Mouse (Mus musculus) forebrain, embryonic 12.5 days (tissue): ENCODE results near the gene Miga2. TPM values are rescaled to one million over a fixed set of nuclear protein-coding genes. Genes with fewer than 3 reads are reported as not detected.

Experiments
- ATAC-seq: fragments of 200-750 bp; cut with Nextera tagmentation; 2 replicates; pipeline ENCODE4 v1.8.0; 2017; ENCODE audit warnings: moderate TSS enrichment; ENCODE audit not compliant: low FRiP score
- H3K27ac ChIP-seq: fragments of 300-500 bp; sonication (generic); 2 replicates; pipeline ENCODE4 v1.5.1; 2016; ENCODE audit warnings: mild to moderate bottlenecking
- H3K27me3 ChIP-seq: fragments of 300-500 bp; sonication (generic); 2 replicates; pipeline ENCODE4 v1.6.1; 2016; ENCODE audit warnings: mild to moderate bottlenecking
- H3K36me3 ChIP-seq: fragments of 300-500 bp; sonication (generic); replicated peaks from 2 replicates; pipeline ENCODE4 v1.6.1; 2016; ENCODE audit warnings: mild to moderate bottlenecking
- H3K4me1 ChIP-seq: fragments of 300-500 bp; sonication (generic); 2 replicates; pipeline ENCODE4 v1.6.1; 2016
- H3K4me2 ChIP-seq: fragments of 300-500 bp; sonication (generic); 2 replicates; pipeline ENCODE4 v1.6.1; 2016; ENCODE audit warnings: mild to moderate bottlenecking, moderate library complexity
- H3K4me3 ChIP-seq: fragments of 300-500 bp; sonication (generic); replicated peaks from 2 replicates; pipeline ENCODE4 v1.5.1; 2016; ENCODE audit warnings: mild to moderate bottlenecking
- H3K9ac ChIP-seq: fragments of 300-500 bp; sonication (generic); 2 replicates; pipeline ENCODE4 v1.6.1; 2016; ENCODE audit warnings: mild to moderate bottlenecking
- H3K9me3 ChIP-seq: fragments of 300-500 bp; sonication (generic); 2 replicates; pipeline ENCODE4 v1.6.1; 2016
- WGBS: fragments of 180-500 bp; shearing (Covaris S2); methylation state at CpG from one replicate; pipeline ENCODE4 v1.1.7; 2016; 5-methylcytosine and 5-hydroxymethylcytosine counted together
- polyA plus RNA-seq: library from polyadenylated mRNA; unstranded; fragments of >200 nt; fragmentation: Nextera tagmentation; extraction: Ambion mirVana; gene quantifications from 2 replicates; pipeline ENCODE4 v1.2.1, GENCODE M21; 2016

Gene Miga2
- polyA plus RNA-seq, 1 experiment from 2014 or later: 24.4 TPM

GRCm38 (mm10) chr2:30343601-30344137 lies 20.4 kb upstream of the Miga2 start:
- Histone ChIP-seq H3K27ac (no peak overlapping the region), H3K9ac (no peak overlapping the region), H3K9me3 (no peaks in the 10 kb centered on the region), H3K4me3 (no peak overlapping the region), H3K4me2 (no peak overlapping the region), H3K4me1 (no peaks in the 10 kb centered on the region), H3K27me3 (no peaks in the 10 kb centered on the region), H3K36me3 (peaks cover 100% of the 10 kb centered on the region)
- ATAC-seq: no peak
- WGBS: 74% methylated on average over 14 of the region's 14 CpGs

- no peaks in the 10 kb centered on the region for H3K27me3 ChIP-seq
- no peak overlapping the region for H3K27ac ChIP-seq
- H3K4me1 ChIP-seq: no peaks in the 10 kb centered on the region
- no peak overlapping the region for H3K4me2 ChIP-seq
- H3K36me3 ChIP-seq: peaks cover 98% of the 10 kb centered on the region
- H3K9ac ChIP-seq: no peak overlapping the region
- WGBS: 93% methylated on average over 7 of the region's 7 CpGs
- ATAC-seq: no peak
- no peak overlapping the region for H3K4me3 ChIP-seq
- H3K9me3 ChIP-seq: no peaks in the 10 kb centered on the region
Observed at GRCm38 (mm10) chr2:30345971-30346676, 17.9 kb upstream of the Miga2 start.

- WGBS: 82% methylated on average over 6 of the region's 6 CpGs
- H3K27me3 ChIP-seq: no peaks in the 10 kb centered on the region
Observed at GRCm38 (mm10) chr2:30349196-30349595, 14.8 kb upstream of the Miga2 start.

GRCm38 (mm10) chr2:30351149-30351548 lies 12.9 kb upstream of the Miga2 start:
- H3K27ac ChIP-seq: no peak overlapping the region
- H3K36me3 ChIP-seq: peaks cover 80% of the 10 kb centered on the region
- H3K4me1 ChIP-seq: no peaks in the 10 kb centered on the region; the same call in 1 of the 2 replicates
- no peak overlapping the region for H3K9ac ChIP-seq
- no peaks in the 10 kb centered on the region for H3K9me3 ChIP-seq
- H3K4me3 ChIP-seq: no peak overlapping the region
- H3K27me3 ChIP-seq: no peaks in the 10 kb centered on the region
- H3K4me2 ChIP-seq: no peak overlapping the region
- WGBS: 88% methylated on average over 2 of the region's 2 CpGs
- no peak for ATAC-seq

More at GRCm38 (mm10) chr2:30349196-30349595, 14.8 kb upstream of the Miga2 start:
- Histone ChIP-seq H3K27ac (no peak overlapping the region), H3K4me1 (no peaks in the 10 kb centered on the region), H3K9ac (no peak overlapping the region), H3K36me3 (peaks cover 89% of the 10 kb centered on the region), H3K4me2 (no peak overlapping the region), H3K9me3 (no peaks in the 10 kb centered on the region), H3K4me3 (no peak overlapping the region)
- ATAC-seq: no peak

- H3K27ac ChIP-seq: no peak overlapping the region
- no peaks in the 10 kb centered on the region for H3K27me3 ChIP-seq
- no peaks in the 10 kb centered on the region for H3K9me3 ChIP-seq
- H3K4me2 ChIP-seq: no peak overlapping the region
- no peak overlapping the region for H3K9ac ChIP-seq
- H3K36me3 ChIP-seq: peaks cover 35% of the 10 kb centered on the region
- no peak for ATAC-seq
- peaks cover 22% of the 10 kb centered on the region for H3K4me1 ChIP-seq
- no peak overlapping the region for H3K4me3 ChIP-seq
- 70% methylated on average over 4 of the region's 4 CpGs for WGBS
Observed at GRCm38 (mm10) chr2:30355861-30356260, 8.2 kb upstream of the Miga2 start.

GRCm38 (mm10) chr2:30356266-30356665 lies 7.8 kb upstream of the Miga2 start:
- H3K27me3 ChIP-seq: no peaks in the 10 kb centered on the region
- peaks cover 31% of the 10 kb centered on the region for H3K36me3 ChIP-seq
- H3K9ac ChIP-seq: no peak overlapping the region

GRCm38 (mm10) chr2:30356906-30357305 lies 7.1 kb upstream of the Miga2 start:
- Histone ChIP-seq H3K27me3 (no peaks in the 10 kb centered on the region), H3K9ac (no peak overlapping the region), H3K9me3 (no peaks in the 10 kb centered on the region), H3K4me1 (peaks cover 22% of the 10 kb centered on the region), H3K36me3 (peaks cover 31% of the 10 kb centered on the region), H3K4me3 (no peak overlapping the region), H3K27ac (no peak overlapping the region), H3K4me2 (no peak overlapping the region)
- ATAC-seq: no peak
- 72% methylated on average over 9 of the region's 9 CpGs for WGBS

More at GRCm38 (mm10) chr2:30356266-30356665, 7.8 kb upstream of the Miga2 start:
- H3K4me3 ChIP-seq: no peak overlapping the region
- no peaks in the 10 kb centered on the region for H3K9me3 ChIP-seq
- peaks cover 22% of the 10 kb centered on the region for H3K4me1 ChIP-seq
- 62% methylated on average over 3 of the region's 4 CpGs for WGBS
- H3K4me2 ChIP-seq: no peak overlapping the region
- H3K27ac ChIP-seq: no peak overlapping the region
- no peak for ATAC-seq

GRCm38 (mm10) chr2:30357552-30358510 lies 6.2 kb upstream of the Miga2 start:
- H3K4me2 ChIP-seq: peak overlapping the region; percentile 92
- peak overlapping the region; percentile 82 for H3K9ac ChIP-seq
- no peaks in the 10 kb centered on the region for H3K9me3 ChIP-seq
- WGBS: 63% methylated on average over 8 of the region's 8 CpGs
- no peaks in the 10 kb centered on the region for H3K27me3 ChIP-seq
- H3K36me3 ChIP-seq: peaks cover 23% of the 10 kb centered on the region
- no peak for ATAC-seq
- 0 out of 2 replicates have a peak overlapping the region, but pooled peaks have one; percentile 25 for H3K27ac ChIP-seq
- H3K4me1 ChIP-seq: peaks cover 22% of the 10 kb centered on the region
- peak overlapping the region; percentile 75 for H3K4me3 ChIP-seq

GRCm38 (mm10) chr2:30358533-30359531 lies 5.2 kb upstream of the Miga2 start, which contains the start of gene Sh3glb2:
TSS of gene Sh3glb2 (minus strand) at chr2:30359337.
- peaks cover 13% of the 10 kb centered on the region for H3K36me3 ChIP-seq
- 3% methylated on average over 63 of the region's 73 CpGs for WGBS
- peak; percentile 72 for ATAC-seq
- H3K27me3 ChIP-seq: no peaks in the 10 kb centered on the region
- no peaks in the 10 kb centered on the region for H3K9me3 ChIP-seq
- H3K9ac ChIP-seq: peak within 1 kb of the TSS; percentile 82
- peaks cover 22% of the 10 kb centered on the region for H3K4me1 ChIP-seq
- peak within 1 kb of the TSS; percentile 92 for H3K4me2 ChIP-seq
- peak within 1 kb of the TSS; percentile 76 for H3K27ac ChIP-seq
- peak within 1 kb of the TSS; percentile 75 for H3K4me3 ChIP-seq

GRCm38 (mm10) chr2:30360626-30361025 lies 3.4 kb upstream of the Miga2 start:
- Histone ChIP-seq H3K27ac (no peak overlapping the region), H3K4me2 (no peak overlapping the region), H3K4me3 (no peak overlapping the region), H3K9ac (no peak overlapping the region), H3K36me3 (no peaks in the 10 kb centered on the region), H3K4me1 (peaks cover 34% of the 10 kb centered on the region), H3K27me3 (no peaks in the 10 kb centered on the region), H3K9me3 (no peaks in the 10 kb centered on the region)
- 84% methylated on average over 10 of the region's 10 CpGs for WGBS
- no peak for ATAC-seq

GRCm38 (mm10) chr2:30362865-30363264 lies 1.2 kb upstream of the Miga2 start:
- Histone ChIP-seq H3K36me3 (peaks cover 6% of the 10 kb centered on the region), H3K9ac (no peak overlapping the region), H3K9me3 (no peaks in the 10 kb centered on the region), H3K4me3 (no peak overlapping the region), H3K27me3 (no peaks in the 10 kb centered on the region), H3K27ac (no peak overlapping the region), H3K4me2 (no peak overlapping the region), H3K4me1 (peaks cover 31% of the 10 kb centered on the region)
- 73% methylated on average over 5 of the region's 5 CpGs for WGBS
- no peak for ATAC-seq
